Mouse (Mus musculus): Measurements from ENCODE around the gene Secisbp2. TPM values are rescaled to one million over a fixed set of nuclear protein-coding genes. Genes with fewer than 3 reads are reported as not detected.

The Secisbp2 gene
- polyA plus RNA-seq, 1 experiment from 2014 or later, result 35.3 TPM

DNA sequence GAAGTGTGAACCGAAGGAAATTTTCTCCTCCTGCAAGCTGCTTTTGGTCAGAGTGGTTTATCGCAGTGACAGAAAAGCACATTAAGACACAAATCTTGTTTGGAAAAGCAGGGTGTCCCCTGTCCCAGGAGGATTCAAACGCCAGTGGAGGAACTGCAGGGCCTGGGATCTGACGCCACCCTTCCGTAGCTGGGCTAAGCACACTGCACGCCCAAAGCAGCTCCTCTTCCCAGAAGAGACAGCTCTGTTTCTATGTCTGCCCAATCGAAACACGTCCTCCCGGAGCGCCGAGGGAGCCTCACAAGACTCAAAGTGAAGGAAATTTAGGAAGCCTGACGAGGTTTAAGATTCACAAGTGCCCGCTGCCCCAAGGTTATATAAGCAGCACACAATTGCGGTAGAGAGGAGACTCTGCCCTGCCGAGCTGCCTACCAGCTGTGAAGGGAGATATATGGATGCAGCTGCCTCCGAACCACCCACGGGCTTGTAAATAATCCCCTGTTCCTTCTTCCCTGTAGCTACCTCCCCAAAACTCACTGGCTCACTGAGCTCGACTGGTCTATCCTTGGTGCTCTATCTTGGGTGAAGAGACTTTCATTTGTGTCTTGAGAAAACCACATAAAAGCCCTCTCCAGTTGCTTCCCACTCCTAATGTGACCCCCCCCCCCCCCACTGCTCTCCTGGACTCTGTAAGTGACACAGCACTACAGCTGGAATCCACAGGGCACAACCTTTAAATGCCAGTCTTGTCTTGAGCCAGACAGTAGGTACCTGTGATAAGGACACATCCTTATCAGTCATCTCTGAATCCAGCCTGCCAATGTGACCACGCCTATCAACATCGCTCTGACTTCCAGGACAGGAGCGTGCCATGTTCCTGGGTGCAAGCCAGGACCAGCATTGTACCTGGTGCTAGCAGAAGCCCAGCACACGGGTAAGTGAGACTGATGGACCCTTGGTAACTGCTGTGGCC is 54.7 kb downstream of the Secisbp2 start:
- Histone ChIP-seq H3K27ac (ENCODE audit: low read depth, low read length) (no peak overlapping the region), H3K36me3 (ENCODE audit: control insufficient read depth, insufficient read depth, low read length) (no peaks in the 10 kb centered on the region), H3K9me3 (ENCODE audit: control insufficient read depth, low read length) (no peaks in the 10 kb centered on the region), H3K4me3 (ENCODE audit: low read depth, low read length) (no peak overlapping the region), H3K27me3 (ENCODE audit: control insufficient read depth, insufficient read depth, low read length) (no peaks in the 10 kb centered on the region), H3K4me2 (replicated peaks; ENCODE audit: low read depth, low read length) (no peak overlapping the region), H3K9ac (ENCODE audit: low read depth, low read length) (no peak overlapping the region), H3K4me1 (replicated peaks; ENCODE audit: control insufficient read depth, insufficient read depth, low read length) (no peaks in the 10 kb centered on the region)
- ATAC-seq (ENCODE audit: low FRiP score) (no peak), DNase-seq (ENCODE audit: low spot score) (no peak)
- WGBS, result 79% methylated on average over 22 of the region's 22 CpGs

DNA sequence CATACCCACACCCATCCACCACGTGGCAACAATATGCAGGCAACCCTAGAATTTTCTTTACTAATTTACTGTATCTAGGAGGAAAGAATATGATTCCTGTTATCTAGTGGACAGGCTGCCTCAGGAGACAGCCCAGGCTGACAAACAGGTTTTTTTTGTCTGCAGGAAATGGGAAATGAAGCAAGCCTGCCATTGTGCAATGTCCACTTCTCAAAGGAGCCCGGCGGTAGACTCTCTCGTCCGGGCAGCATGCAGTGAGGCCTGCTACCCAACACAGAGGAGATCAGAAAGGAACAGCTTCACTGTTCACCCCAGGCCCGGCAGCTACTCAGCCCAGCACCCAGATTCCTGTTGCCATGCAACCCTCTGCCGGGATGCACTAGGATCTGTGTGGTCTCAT is 59.2 kb downstream of the Secisbp2 start:
- Histone ChIP-seq H3K36me3 (ENCODE audit: control insufficient read depth, insufficient read depth, low read length) (no peaks in the 10 kb centered on the region), H3K27me3 (ENCODE audit: control insufficient read depth, insufficient read depth, low read length) (no peaks in the 10 kb centered on the region), H3K4me2 (replicated peaks; ENCODE audit: low read depth, low read length) (no peak overlapping the region), H3K4me3 (ENCODE audit: low read depth, low read length) (no peak overlapping the region), H3K27ac (ENCODE audit: low read depth, low read length) (no peak overlapping the region), H3K9ac (ENCODE audit: low read depth, low read length) (no peak overlapping the region), H3K9me3 (ENCODE audit: control insufficient read depth, low read length) (no peaks in the 10 kb centered on the region), H3K4me1 (replicated peaks; ENCODE audit: control insufficient read depth, insufficient read depth, low read length) (no peaks in the 10 kb centered on the region)
- no peak for DNase-seq (ENCODE audit: low spot score)
- ATAC-seq (ENCODE audit: low FRiP score), result no peak
- WGBS, result 70% methylated on average over 7 of the region's 7 CpGs

- no peak overlapping the region for H3K27ac ChIP-seq (ENCODE audit: low read depth, low read length)
- no peak for ATAC-seq (ENCODE audit: low FRiP score)
These were observed 60.5 kb downstream of the Secisbp2 start for GRCm38 (mm10) chr13:51712022-51712421.

DNA sequence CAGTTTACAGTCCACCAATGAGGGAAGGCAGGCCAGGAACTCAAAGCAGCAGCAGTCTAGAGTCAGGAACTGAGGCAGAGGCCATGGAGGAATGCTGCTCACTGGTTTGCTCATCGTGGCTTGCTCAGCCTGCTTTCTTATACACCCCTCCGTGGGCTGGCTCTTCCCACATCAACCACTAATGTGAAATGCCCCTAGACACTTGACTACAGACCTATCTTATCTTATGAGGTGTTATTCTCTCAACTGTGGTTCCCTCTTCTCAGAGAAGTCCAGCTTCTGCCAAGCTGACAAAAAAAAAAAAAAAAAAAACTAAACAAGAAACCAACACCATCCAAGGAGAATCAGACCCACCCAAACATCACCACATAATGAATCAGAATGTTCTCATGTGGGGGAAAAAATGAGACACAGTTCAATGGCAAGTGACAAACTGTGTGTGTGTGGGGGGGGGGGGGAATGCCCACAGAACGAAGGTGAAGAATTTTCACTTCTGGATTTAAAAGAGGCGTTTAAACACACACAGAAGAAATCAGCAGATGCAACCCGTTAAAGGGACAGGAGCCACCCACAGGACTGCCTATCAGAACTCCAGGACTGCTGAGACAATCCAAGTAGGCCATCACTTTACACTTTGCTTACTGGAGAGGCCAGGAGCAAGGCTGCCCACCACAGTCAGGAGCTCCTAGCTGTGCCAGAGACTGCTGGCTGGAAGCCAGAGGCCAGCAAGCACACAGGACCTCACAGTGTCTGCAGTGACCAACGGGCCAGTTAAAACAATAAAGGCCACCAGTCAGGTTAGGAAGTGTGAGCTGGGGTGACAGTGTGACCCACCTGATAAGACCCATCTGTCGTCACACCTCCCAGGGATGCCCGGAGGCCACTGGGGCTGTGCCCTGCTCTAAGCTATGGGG is 65.1 kb downstream of the Secisbp2 start:
- WGBS, result 83% methylated on average over 8 of the region's 8 CpGs

More at GRCm38 (mm10) chr13:51712022-51712421, 60.5 kb downstream of the Secisbp2 start:
- H3K4me2 ChIP-seq (replicated peaks; ENCODE audit: low read depth, low read length), result no peak overlapping the region
- no peak overlapping the region for H3K9ac ChIP-seq (ENCODE audit: low read depth, low read length)
- no peaks in the 10 kb centered on the region for H3K27me3 ChIP-seq (ENCODE audit: control insufficient read depth, insufficient read depth, low read length)
- no peaks in the 10 kb centered on the region for H3K4me1 ChIP-seq (replicated peaks; ENCODE audit: control insufficient read depth, insufficient read depth, low read length)
- no peaks in the 10 kb centered on the region for H3K36me3 ChIP-seq (ENCODE audit: control insufficient read depth, insufficient read depth, low read length)
- 93% methylated on average over 8 of the region's 8 CpGs for WGBS
- H3K9me3 ChIP-seq (ENCODE audit: control insufficient read depth, low read length), result no peaks in the 10 kb centered on the region
- no peak for DNase-seq (ENCODE audit: low spot score)
- no peak overlapping the region for H3K4me3 ChIP-seq (ENCODE audit: low read depth, low read length)

GRCm38 (mm10) chr13:51719256-51719655 is 67.8 kb downstream of the Secisbp2 start:
- Histone ChIP-seq H3K4me2 (replicated peaks; ENCODE audit: low read depth, low read length) (no peak overlapping the region), H3K27me3 (ENCODE audit: control insufficient read depth, insufficient read depth, low read length) (no peaks in the 10 kb centered on the region), H3K4me3 (ENCODE audit: low read depth, low read length) (no peak overlapping the region), H3K36me3 (ENCODE audit: control insufficient read depth, insufficient read depth, low read length) (no peaks in the 10 kb centered on the region), H3K9ac (ENCODE audit: low read depth, low read length) (no peak overlapping the region), H3K9me3 (ENCODE audit: control insufficient read depth, low read length) (no peaks in the 10 kb centered on the region), H3K27ac (ENCODE audit: low read depth, low read length) (no peak overlapping the region), H3K4me1 (replicated peaks; ENCODE audit: control insufficient read depth, insufficient read depth, low read length) (no peaks in the 10 kb centered on the region)
- no peak for DNase-seq (ENCODE audit: low spot score)
- no peak for ATAC-seq (ENCODE audit: low FRiP score)
- 86% methylated on average over 3 of the region's 3 CpGs for WGBS

More for the DNA sequence above, 65.1 kb downstream of the Secisbp2 start:
- H3K4me3 ChIP-seq (ENCODE audit: low read depth, low read length), result no peak overlapping the region
- no peaks in the 10 kb centered on the region for H3K9me3 ChIP-seq (ENCODE audit: control insufficient read depth, low read length)
- no peaks in the 10 kb centered on the region for H3K4me1 ChIP-seq (replicated peaks; ENCODE audit: control insufficient read depth, insufficient read depth, low read length)
- no peaks in the 10 kb centered on the region for H3K36me3 ChIP-seq (ENCODE audit: control insufficient read depth, insufficient read depth, low read length)
- H3K27me3 ChIP-seq (ENCODE audit: control insufficient read depth, insufficient read depth, low read length), result no peaks in the 10 kb centered on the region
- ATAC-seq (ENCODE audit: low FRiP score) (no peak), DNase-seq (ENCODE audit: low spot score) (no peak)
- no peak overlapping the region for H3K9ac ChIP-seq (ENCODE audit: low read depth, low read length)
- H3K27ac ChIP-seq (ENCODE audit: low read depth, low read length), result no peak overlapping the region
- H3K4me2 ChIP-seq (replicated peaks; ENCODE audit: low read depth, low read length), result no peak overlapping the region

- 92% methylated on average over 4 of the region's 4 CpGs for WGBS
- no peak overlapping the region for H3K4me2 ChIP-seq (replicated peaks; ENCODE audit: low read depth, low read length)
- H3K4me3 ChIP-seq (ENCODE audit: low read depth, low read length), result no peak overlapping the region
- no peaks in the 10 kb centered on the region for H3K9me3 ChIP-seq (ENCODE audit: control insufficient read depth, low read length)
- H3K9ac ChIP-seq (ENCODE audit: low read depth, low read length), result no peak overlapping the region
- ATAC-seq (ENCODE audit: low FRiP score), result no peak
- no peaks in the 10 kb centered on the region for H3K36me3 ChIP-seq (ENCODE audit: control insufficient read depth, insufficient read depth, low read length)
- no peak for DNase-seq (ENCODE audit: low spot score)
- no peaks in the 10 kb centered on the region for H3K27me3 ChIP-seq (ENCODE audit: control insufficient read depth, insufficient read depth, low read length)
- H3K4me1 ChIP-seq (replicated peaks; ENCODE audit: control insufficient read depth, insufficient read depth, low read length), result no peaks in the 10 kb centered on the region
- no peak overlapping the region for H3K27ac ChIP-seq (ENCODE audit: low read depth, low read length)
These were observed 69.1 kb downstream of the Secisbp2 start for GRCm38 (mm10) chr13:51720556-51720955.

DNA sequence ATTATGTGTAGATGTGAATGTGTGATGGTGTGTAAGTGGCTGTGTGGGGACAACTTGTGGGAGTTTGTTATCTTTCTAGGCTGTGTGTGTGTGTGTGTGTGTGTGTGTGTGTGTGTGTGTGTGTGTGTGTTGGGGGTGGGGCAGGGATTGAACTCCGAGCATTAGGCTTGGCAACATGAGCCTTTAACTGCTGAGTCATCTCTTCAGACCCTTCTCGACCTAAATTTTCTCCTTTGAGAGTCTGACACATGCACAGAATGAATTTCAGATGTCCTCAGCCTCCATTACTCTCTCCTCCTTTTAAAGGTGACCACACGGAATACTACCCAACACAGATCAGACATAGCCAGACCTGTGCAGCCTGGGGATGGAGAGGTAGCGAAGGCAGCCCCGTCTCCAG is 71.6 kb downstream of the Secisbp2 start:
- Histone ChIP-seq H3K4me3 (ENCODE audit: low read depth, low read length) (no peak overlapping the region), H3K4me1 (replicated peaks; ENCODE audit: control insufficient read depth, insufficient read depth, low read length) (no peaks in the 10 kb centered on the region), H3K36me3 (ENCODE audit: control insufficient read depth, insufficient read depth, low read length) (no peaks in the 10 kb centered on the region), H3K4me2 (replicated peaks; ENCODE audit: low read depth, low read length) (no peak overlapping the region), H3K9me3 (ENCODE audit: control insufficient read depth, low read length) (no peaks in the 10 kb centered on the region), H3K27me3 (ENCODE audit: control insufficient read depth, insufficient read depth, low read length) (no peaks in the 10 kb centered on the region), H3K9ac (ENCODE audit: low read depth, low read length) (no peak overlapping the region), H3K27ac (ENCODE audit: low read depth, low read length) (no peak overlapping the region)
- WGBS, result 79% methylated on average over 5 of the region's 5 CpGs
- DNase-seq (ENCODE audit: low spot score) (no peak), ATAC-seq (ENCODE audit: low FRiP score) (no peak)

GRCm38 (mm10) chr13:51724566-51724965 is 73.1 kb downstream of the Secisbp2 start:
- H3K4me3 ChIP-seq (ENCODE audit: low read depth, low read length), result no peak overlapping the region
- H3K9me3 ChIP-seq (ENCODE audit: control insufficient read depth, low read length), result no peaks in the 10 kb centered on the region
- 76% methylated on average over 6 of the region's 6 CpGs for WGBS

More at GRCm38 (mm10) chr13:51724566-51724965, 73.1 kb downstream of the Secisbp2 start:
- no peak overlapping the region for H3K27ac ChIP-seq (ENCODE audit: low read depth, low read length)
- peaks cover 3% of the 10 kb centered on the region; the same call in 1 of the 2 replicates for H3K4me1 ChIP-seq (replicated peaks; ENCODE audit: control insufficient read depth, insufficient read depth, low read length)
- no peak for DNase-seq (ENCODE audit: low spot score)
- H3K36me3 ChIP-seq (ENCODE audit: control insufficient read depth, insufficient read depth, low read length), result no peaks in the 10 kb centered on the region
- H3K9ac ChIP-seq (ENCODE audit: low read depth, low read length), result no peak overlapping the region
- H3K27me3 ChIP-seq (ENCODE audit: control insufficient read depth, insufficient read depth, low read length), result no peaks in the 10 kb centered on the region
- H3K4me2 ChIP-seq (replicated peaks; ENCODE audit: low read depth, low read length), result no peak overlapping the region
- ATAC-seq (ENCODE audit: low FRiP score), result no peak
